Mouse (Mus musculus): ENCODE measurements at regions not wholly inside any gene's neighbourhood (a gene's known extent, or its start where the extent isn't known, plus 50 kb on each side); places are given as distances from the start of the nearest gene placed in this dataset.

- Histone ChIP-seq H3K4me3 (no peak overlapping the region), H3K4me1 (no peaks in the 10 kb centered on the region), H3K27ac (no peak overlapping the region), H3K9me3 (no peaks in the 10 kb centered on the region), H3K27me3 (ENCODE audit: insufficient read depth, poor library complexity, severe bottlenecking) (no peaks in the 10 kb centered on the region), H3K36me3 (no peaks in the 10 kb centered on the region)
- 59% methylated on average over 8 of the region's 8 CpGs for WGBS
- DNase-seq (ENCODE audit: low spot score) = no peak
Observed at GRCm38 (mm10) chr1:42277130-42277529, 418.4 kb upstream of the Pou3f3 start.

GRCm38 (mm10) chr1:42295841-42296240 is 399.7 kb upstream of the Pou3f3 start:
- Histone ChIP-seq H3K9me3 (no peaks in the 10 kb centered on the region), H3K27ac (no peak overlapping the region), H3K4me3 (no peak overlapping the region), H3K36me3 (no peaks in the 10 kb centered on the region), H3K4me1 (no peaks in the 10 kb centered on the region), H3K27me3 (ENCODE audit: insufficient read depth, poor library complexity, severe bottlenecking) (no peaks in the 10 kb centered on the region)
- no peak for DNase-seq (ENCODE audit: low spot score)
- WGBS = 85% methylated on average over 10 of the region's 10 CpGs

GRCm38 (mm10) chr1:42309251-42309650 is 386.3 kb upstream of the Pou3f3 start:
- no peaks in the 10 kb centered on the region for H3K9me3 ChIP-seq
- no peaks in the 10 kb centered on the region for H3K4me1 ChIP-seq
- H3K36me3 ChIP-seq = no peaks in the 10 kb centered on the region
- 85% methylated on average over 1 of the region's 1 CpGs for WGBS
- no peak overlapping the region for H3K27ac ChIP-seq
- no peak for DNase-seq (ENCODE audit: low spot score)
- H3K4me3 ChIP-seq = no peak overlapping the region
- H3K27me3 ChIP-seq (ENCODE audit: insufficient read depth, poor library complexity, severe bottlenecking) = no peaks in the 10 kb centered on the region

- Histone ChIP-seq H3K27me3 (ENCODE audit: insufficient read depth, poor library complexity, severe bottlenecking) (no peaks in the 10 kb centered on the region), H3K36me3 (no peaks in the 10 kb centered on the region), H3K9me3 (no peaks in the 10 kb centered on the region), H3K4me3 (no peak overlapping the region), H3K4me1 (no peaks in the 10 kb centered on the region), H3K27ac (no peak overlapping the region)
- DNase-seq (ENCODE audit: low spot score) = no peak
- 78% methylated on average over 4 of the region's 4 CpGs for WGBS
Observed at GRCm38 (mm10) chr1:42313494-42313893, 382.1 kb upstream of the Pou3f3 start.

GRCm38 (mm10) chr1:42351884-42352283 is 343.7 kb upstream of the Pou3f3 start:
- WGBS = 83% methylated on average over 4 of the region's 4 CpGs
- no peaks in the 10 kb centered on the region for H3K9me3 ChIP-seq
- no peaks in the 10 kb centered on the region for H3K27me3 ChIP-seq (ENCODE audit: insufficient read depth, poor library complexity, severe bottlenecking)
- no peak overlapping the region for H3K27ac ChIP-seq
- no peak overlapping the region for H3K4me3 ChIP-seq
- no peak for DNase-seq (ENCODE audit: low spot score)
- H3K4me1 ChIP-seq = no peaks in the 10 kb centered on the region
- H3K36me3 ChIP-seq = no peaks in the 10 kb centered on the region

- Histone ChIP-seq H3K4me3 (no peak overlapping the region), H3K4me1 (no peaks in the 10 kb centered on the region), H3K36me3 (no peaks in the 10 kb centered on the region), H3K27ac (no peak overlapping the region), H3K9me3 (no peaks in the 10 kb centered on the region), H3K27me3 (ENCODE audit: insufficient read depth, poor library complexity, severe bottlenecking) (no peaks in the 10 kb centered on the region)
- 77% methylated on average over 13 of the region's 13 CpGs for WGBS
- DNase-seq (ENCODE audit: low spot score) = no peak
Observed at GRCm38 (mm10) chr1:42352389-42352788, 343.2 kb upstream of the Pou3f3 start.

- Histone ChIP-seq H3K9me3 (no peaks in the 10 kb centered on the region), H3K27me3 (ENCODE audit: insufficient read depth, poor library complexity, severe bottlenecking) (no peaks in the 10 kb centered on the region), H3K4me3 (no peak overlapping the region), H3K36me3 (no peaks in the 10 kb centered on the region), H3K4me1 (no peaks in the 10 kb centered on the region), H3K27ac (no peak overlapping the region)
- DNase-seq (ENCODE audit: low spot score) = no peak
- 91% methylated on average over 8 of the region's 8 CpGs for WGBS
Observed at GRCm38 (mm10) chr1:42353096-42353495, 342.5 kb upstream of the Pou3f3 start.

- no peaks in the 10 kb centered on the region for H3K4me1 ChIP-seq
- H3K4me3 ChIP-seq = no peak overlapping the region
- 92% methylated on average over 6 of the region's 6 CpGs for WGBS
- no peaks in the 10 kb centered on the region for H3K36me3 ChIP-seq
- no peaks in the 10 kb centered on the region for H3K27me3 ChIP-seq (ENCODE audit: insufficient read depth, poor library complexity, severe bottlenecking)
- H3K9me3 ChIP-seq = no peaks in the 10 kb centered on the region
- no peak for DNase-seq (ENCODE audit: low spot score)
- H3K27ac ChIP-seq = no peak overlapping the region
Observed at GRCm38 (mm10) chr1:42354020-42354419, 341.5 kb upstream of the Pou3f3 start.

GRCm38 (mm10) chr1:42362438-42362837 is 333.1 kb upstream of the Pou3f3 start:
- Histone ChIP-seq H3K36me3 (no peaks in the 10 kb centered on the region), H3K4me1 (no peaks in the 10 kb centered on the region), H3K4me3 (no peak overlapping the region), H3K27ac (no peak overlapping the region), H3K9me3 (no peaks in the 10 kb centered on the region), H3K27me3 (ENCODE audit: insufficient read depth, poor library complexity, severe bottlenecking) (no peaks in the 10 kb centered on the region)
- 80% methylated on average over 3 of the region's 3 CpGs for WGBS
- DNase-seq (ENCODE audit: low spot score) = no peak

- H3K4me3 ChIP-seq = no peak overlapping the region
- DNase-seq (ENCODE audit: low spot score) = no peak
- no peak overlapping the region for H3K27ac ChIP-seq
- H3K27me3 ChIP-seq (ENCODE audit: insufficient read depth, poor library complexity, severe bottlenecking) = no peaks in the 10 kb centered on the region
- no peaks in the 10 kb centered on the region for H3K4me1 ChIP-seq
- H3K9me3 ChIP-seq = no peaks in the 10 kb centered on the region
- H3K36me3 ChIP-seq = no peaks in the 10 kb centered on the region
- 74% methylated on average over 4 of the region's 4 CpGs for WGBS
Observed at GRCm38 (mm10) chr1:42365648-42366324, 329.8 kb upstream of the Pou3f3 start.

- Histone ChIP-seq H3K27ac (no peak overlapping the region), H3K27me3 (ENCODE audit: insufficient read depth, poor library complexity, severe bottlenecking) (no peaks in the 10 kb centered on the region), H3K4me1 (no peaks in the 10 kb centered on the region), H3K9me3 (no peaks in the 10 kb centered on the region), H3K36me3 (no peaks in the 10 kb centered on the region), H3K4me3 (no peak overlapping the region)
- DNase-seq (ENCODE audit: low spot score) = no peak
- WGBS = 45% methylated on average over 18 of the region's 18 CpGs
Observed at GRCm38 (mm10) chr1:42387919-42388684, 307.5 kb upstream of the Pou3f3 start.

- no peaks in the 10 kb centered on the region for H3K36me3 ChIP-seq
Observed at GRCm38 (mm10) chr1:42388740-42389139, 306.8 kb upstream of the Pou3f3 start.

GRCm38 (mm10) chr1:42395651-42396260 is 299.8 kb upstream of the Pou3f3 start:
- 77% methylated on average over 13 of the region's 13 CpGs for WGBS
- H3K36me3 ChIP-seq = no peaks in the 10 kb centered on the region
- H3K9me3 ChIP-seq = no peaks in the 10 kb centered on the region
- no peaks in the 10 kb centered on the region for H3K27me3 ChIP-seq (ENCODE audit: insufficient read depth, poor library complexity, severe bottlenecking)
- DNase-seq (ENCODE audit: low spot score) = no peak
- no peaks in the 10 kb centered on the region for H3K4me1 ChIP-seq
- H3K4me3 ChIP-seq = no peak overlapping the region
- no peak overlapping the region for H3K27ac ChIP-seq

More at GRCm38 (mm10) chr1:42388740-42389139, 306.8 kb upstream of the Pou3f3 start:
- no peak overlapping the region for H3K27ac ChIP-seq
- H3K27me3 ChIP-seq (ENCODE audit: insufficient read depth, poor library complexity, severe bottlenecking) = no peaks in the 10 kb centered on the region
- 83% methylated on average over 6 of the region's 6 CpGs for WGBS
- no peaks in the 10 kb centered on the region for H3K9me3 ChIP-seq
- DNase-seq (ENCODE audit: low spot score) = no peak
- H3K4me1 ChIP-seq = no peaks in the 10 kb centered on the region
- H3K4me3 ChIP-seq = no peak overlapping the region

Measured in heart, embryonic 10.5 days (tissue).